In the genomic region with DNA sequence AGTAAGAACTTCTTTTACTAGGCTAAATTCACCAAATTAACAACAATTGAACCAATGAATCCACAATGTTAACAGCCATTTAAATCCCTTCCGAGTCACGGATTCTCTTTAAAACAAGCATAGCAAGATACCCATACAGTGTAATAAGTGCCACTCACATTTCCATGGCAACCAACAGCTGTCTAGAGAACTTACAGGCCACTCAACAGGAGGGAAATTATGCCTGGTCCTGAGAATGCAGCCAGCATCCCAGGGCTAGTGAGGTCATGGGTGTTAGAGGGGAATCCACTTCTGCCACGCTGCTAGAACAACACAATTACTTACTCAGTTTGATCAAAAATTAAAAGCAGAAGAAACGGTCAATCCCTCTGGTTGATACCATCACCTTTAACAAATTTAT, we compare ENCODE assay signal across 14 mouse cellular contexts.
DNase-seq lines count a peak whose midpoint lies in the region; ATAC-seq and TF ChIP-seq lines count a peak whose summit lies in the region.
"Had no signal": no experiment of that assay in that cellular context is flagged by ENCODE, and none has a peak within 500 bp of the region (broad histone marks: within the 10 kb centered on the region; RNA-seq: fewer than 3 reads in every experiment).

No protein-coding gene starts in this region.

- no peak overlapping the region for H3K27ac ChIP-seq in forebrain, embryonic 11.5 days (ENCODE audit: low read depth, low read length)
- H3K27ac ChIP-seq in hindbrain, embryonic 14.5 days = no peak overlapping the region
- 0 out of 2 replicates have a peak overlapping the region, but pooled peaks have one; percentile 12 for H3K27ac ChIP-seq in midbrain, embryonic 15.5 days
- H3K27ac ChIP-seq: limb, embryonic 12.5 days; lung, embryonic 15.5 days had no signal

- no peaks in the 10 kb centered on the region for H3K36me3 ChIP-seq in forebrain, embryonic 11.5 days (ENCODE audit: control insufficient read depth, insufficient read depth, low read length)
- no peaks in the 10 kb centered on the region for H3K36me3 ChIP-seq in hindbrain, embryonic 14.5 days (replicated peaks; ENCODE audit: control insufficient read depth, insufficient read depth)
- no peaks in the 10 kb centered on the region for H3K36me3 ChIP-seq in midbrain, embryonic 15.5 days (replicated peaks)
- H3K36me3 ChIP-seq: limb, embryonic 12.5 days; lung, embryonic 15.5 days had no signal

- peak; percentile 80 for DNase-seq in brain, embryonic 14.5 days (ENCODE audit: low read depth)
- DNase-seq in forebrain, embryonic 11.5 days (ENCODE audit: low spot score) = peak; percentile 55
- DNase-seq in hindbrain, embryonic 14.5 days (ENCODE audit: low spot score) = no peak
- no peak for DNase-seq in spleen, postnatal 36 days (ENCODE audit: low spot score in 2 of 2)
- no peak for DNase-seq in urinary bladder, postnatal 10 days (ENCODE audit: low spot score)
- DNase-seq in frontal cortex, postnatal 10 days (ENCODE audit: low spot score in 2 of 2) = no peak
- no peak for DNase-seq in Muller cell, postnatal 12 days (ENCODE audit: inconsistent ontology term)
- DNase-seq: heart, adult 11 months; heart, postnatal 14 days; kidney, adult 9 months; thymus, postnatal 14 days had no signal

- no peak overlapping the region for H3K4me2 ChIP-seq in forebrain, embryonic 11.5 days (ENCODE audit: low read depth, low read length, severe bottlenecking)
- no peak overlapping the region for H3K4me2 ChIP-seq in hindbrain, embryonic 14.5 days (replicated peaks)
- H3K4me2 ChIP-seq in midbrain, embryonic 15.5 days = no peak overlapping the region
- H3K4me2 ChIP-seq: limb, embryonic 12.5 days; lung, embryonic 15.5 days had no signal

- WGBS in forebrain, embryonic 11.5 days = 20% methylated on average over 4 of the region's 4 CpGs
- 2% methylated on average over 4 of the region's 4 CpGs for WGBS in hindbrain, embryonic 14.5 days
- 4% methylated on average over 4 of the region's 4 CpGs for WGBS in midbrain, embryonic 15.5 days

- TF ChIP-seq CTCF in brain, embryonic 14.5 days (IDR thresholded peaks at IDR 0.05; ENCODE audit: borderline replicate concordance, extremely low read depth, insufficient read depth, insufficient read length) = no peak

- H3K4me3 ChIP-seq in forebrain, embryonic 11.5 days (ENCODE audit: low read depth, low read length) = no peak overlapping the region
- H3K4me3 ChIP-seq in hindbrain, embryonic 14.5 days (replicated peaks; ENCODE audit: low read length) = no peak overlapping the region
- H3K4me3 ChIP-seq in midbrain, embryonic 15.5 days = no peak overlapping the region
- H3K4me3 ChIP-seq: limb, embryonic 12.5 days; lung, embryonic 15.5 days had no signal

- no peaks in the 10 kb centered on the region for H3K9me3 ChIP-seq in forebrain, embryonic 11.5 days (ENCODE audit: control insufficient read depth, low read length)
- H3K9me3 ChIP-seq in hindbrain, embryonic 14.5 days (ENCODE audit: control insufficient read depth, low read length) = no peaks in the 10 kb centered on the region
- H3K9me3 ChIP-seq in midbrain, embryonic 15.5 days = no peaks in the 10 kb centered on the region
- H3K9me3 ChIP-seq: limb, embryonic 12.5 days; lung, embryonic 15.5 days had no signal

- peak; percentile 85 for ATAC-seq in forebrain, embryonic 11.5 days (replicated peaks; ENCODE audit: low FRiP score)
- ATAC-seq in hindbrain, embryonic 14.5 days (ENCODE audit: low FRiP score) = peak; percentile 77
- ATAC-seq in midbrain, embryonic 15.5 days (replicated peaks) = peak; percentile 88

- no peaks in the 10 kb centered on the region; the same call in 1 of the 2 replicates for H3K4me1 ChIP-seq in forebrain, embryonic 11.5 days (replicated peaks; ENCODE audit: control insufficient read depth, insufficient read depth, low read length)
- peaks cover 12% of the 10 kb centered on the region; the same call in 1 of the 2 replicates for H3K4me1 ChIP-seq in hindbrain, embryonic 14.5 days (replicated peaks; ENCODE audit: control insufficient read depth, insufficient read depth, low read length)
- peaks cover 16% of the 10 kb centered on the region for H3K4me1 ChIP-seq in midbrain, embryonic 15.5 days
- H3K4me1 ChIP-seq: lung, embryonic 15.5 days had no signal

- no peaks in the 10 kb centered on the region for H3K27me3 ChIP-seq in forebrain, embryonic 11.5 days (ENCODE audit: control insufficient read depth, insufficient read depth, low read length)
- no peaks in the 10 kb centered on the region for H3K27me3 ChIP-seq in hindbrain, embryonic 14.5 days (ENCODE audit: control insufficient read depth, insufficient read depth, low read length)
- no peaks in the 10 kb centered on the region for H3K27me3 ChIP-seq in midbrain, embryonic 15.5 days (replicated peaks)
- H3K27me3 ChIP-seq: limb, embryonic 12.5 days; lung, embryonic 15.5 days had no signal

- no peak for TF ChIP-seq POLR2A in brain, embryonic 14.5 days (IDR thresholded peaks at IDR 0.05; ENCODE audit: borderline replicate concordance, extremely low read depth, insufficient read depth, insufficient read length, poor library complexity, severe bottlenecking)

- no peak overlapping the region for H3K9ac ChIP-seq in forebrain, embryonic 11.5 days (ENCODE audit: low read length)
- no peak overlapping the region for H3K9ac ChIP-seq in hindbrain, embryonic 14.5 days
- H3K9ac ChIP-seq in midbrain, embryonic 15.5 days = no peak overlapping the region
- H3K9ac ChIP-seq: limb, embryonic 12.5 days; lung, embryonic 15.5 days had no signal

Comparison
In these comparisons a context has a peak if more than half of its experiments do, and no peak if none do; other contexts are left out.
1. DNase-seq: peak in brain, embryonic 14.5 days (single experiment) and forebrain, embryonic 11.5 days (single experiment); none in hindbrain, embryonic 14.5 days (single experiment), spleen, postnatal 36 days (0 of 2), urinary bladder, postnatal 10 days (single experiment), frontal cortex, postnatal 10 days (0 of 2) and Muller cell, postnatal 12 days (single experiment).
2. Peak in every context shown above with its lines, with median percentiles within 50 percentile points of each other: ATAC-seq.